Mouse (Mus musculus) MEL (cell line): ENCODE data around the gene Gatad2b. TPM values are rescaled to one million over a fixed set of nuclear protein-coding genes. Genes with fewer than 3 reads are reported as not detected.

ENCODE experiments used
- DNase-seq: peaks from one replicate; pipeline ENCODE4 v3.0.0; 2011; ENCODE audit warnings: low read depth, low spot score
- H3K27ac ChIP-seq: 2 replicates; pipeline ENCODE4 v1.5.1; 2012; ENCODE audit warnings: low read depth, mild to moderate bottlenecking, control low read depth, low read length, moderate library complexity; ENCODE audit not compliant: control insufficient read depth
- H3K27me3 ChIP-seq, 2 experiments: fragments of 150-350 bp in 1 of 2; sonication (generic) in 1 of 2; 2 replicates each; pipeline ENCODE4 v1.6.1; 2012; ENCODE audit warnings: low read length in 2 of 2, mild to moderate bottlenecking in 2 of 2, improper control_type of control experiment in 1 of 2, moderate library complexity in 1 of 2; ENCODE audit not compliant: insufficient read depth in 2 of 2, control insufficient read depth in 1 of 2
- H3K36me3 ChIP-seq, 2 experiments: 2 replicates each; pipeline ENCODE4 v1.6.1; 2012 to 2014; ENCODE audit warnings: low read length in 2 of 2, improper control_type of control experiment in 1 of 2, inconsistent platforms in 1 of 2, mild to moderate bottlenecking in 1 of 2; ENCODE audit not compliant: insufficient read depth in 2 of 2, control insufficient read depth in 1 of 2
- H3K4me1 ChIP-seq, 2 experiments: fragments of 150-350 bp in 1 of 2; sonication (generic) in 1 of 2; 2 replicates each; pipeline ENCODE4 v1.6.1; 2012; ENCODE audit warnings: low read length in 2 of 2, improper control_type of control experiment in 1 of 2, mild to moderate bottlenecking in 1 of 2; ENCODE audit not compliant: insufficient read depth in 2 of 2, control insufficient read depth in 1 of 2
- H3K4me3 ChIP-seq, 2 experiments: fragments of 150-350 bp in 1 of 2; sonication (generic) in 1 of 2; 2 replicates each; pipeline ENCODE4 v1.5.1; 2012; ENCODE audit warnings: low read depth in 2 of 2, low read length in 2 of 2, mild to moderate bottlenecking in 2 of 2, moderate library complexity in 2 of 2, control low read depth in 1 of 2, improper control_type of control experiment in 1 of 2; ENCODE audit not compliant: control insufficient read depth in 1 of 2, insufficient read depth in 1 of 2
- H3K79me2 ChIP-seq: 2 replicates; pipeline ENCODE4 v1.6.1; 2012; ENCODE audit warnings: mild to moderate bottlenecking, low read length, moderate library complexity; ENCODE audit not compliant: control insufficient read depth, poor library complexity, insufficient read depth
- H3K9ac ChIP-seq: 2 replicates; pipeline ENCODE4 v1.6.1; 2012; ENCODE audit warnings: low read depth, mild to moderate bottlenecking, control low read depth, low read length, moderate library complexity; ENCODE audit not compliant: control insufficient read depth, poor library complexity, severe bottlenecking
- H3K9me3 ChIP-seq: fragments of 150-350 bp; sonication (generic); replicated peaks from 2 replicates; pipeline ENCODE4 v1.6.1; 2012; ENCODE audit warnings: mild to moderate bottlenecking, low read length, improper control_type of control experiment, moderate library complexity; ENCODE audit not compliant: insufficient read depth
- BHLHE40 ChIP-seq: IDR thresholded peaks from 2 replicates; pipeline ENCODE4 v1.6.1; 2012; ENCODE audit warnings: low read depth, mild to moderate bottlenecking, inconsistent platforms, low read length, improper control_type of control experiment, borderline replicate concordance
- CHD1 ChIP-seq: IDR thresholded peaks from 2 replicates; pipeline ENCODE4 v1.6.1; 2012; ENCODE audit warnings: low read depth, mild to moderate bottlenecking, inconsistent platforms, low read length, improper control_type of control experiment
- CHD2 ChIP-seq: IDR thresholded peaks from 2 replicates; pipeline ENCODE4 v1.6.1; 2011; ENCODE audit warnings: low read length, improper control_type of control experiment
- E2F4 ChIP-seq: IDR thresholded peaks from 2 replicates; pipeline ENCODE4 v1.6.1; 2011; ENCODE audit warnings: low read depth, low read length, improper control_type of control experiment, borderline replicate concordance
- ELF1 ChIP-seq: IDR thresholded peaks from 2 replicates; pipeline ENCODE4 v1.6.1; 2014; ENCODE audit warnings: low read depth, mild to moderate bottlenecking, inconsistent platforms, low read length, improper control_type of control experiment, moderate library complexity
- EP300 ChIP-seq, 2 experiments: IDR thresholded peaks; 2 replicates each; pipeline ENCODE4 v1.6.1; 2011; ENCODE audit warnings: improper control_type of control experiment in 2 of 2, low read length in 2 of 2, low read depth in 1 of 2, mild to moderate bottlenecking in 1 of 2
- GABPA ChIP-seq: IDR thresholded peaks from 2 replicates; pipeline ENCODE4 v1.6.1; 2012; ENCODE audit warnings: low read depth, mild to moderate bottlenecking, inconsistent platforms, low read length, improper control_type of control experiment, moderate library complexity
- GATA1 ChIP-seq: IDR thresholded peaks from 2 replicates; pipeline ENCODE4 v1.6.1; 2011; ENCODE audit warnings: low read depth, low read length, improper control_type of control experiment
- JUND ChIP-seq: IDR thresholded peaks from 2 replicates; pipeline ENCODE4 v1.6.1; 2011; ENCODE audit warnings: low read depth, mild to moderate bottlenecking, improper control_type of control experiment, low read length
- MAFK ChIP-seq: IDR thresholded peaks from 2 replicates; pipeline ENCODE4 v1.6.1; 2011; ENCODE audit warnings: low read depth, mild to moderate bottlenecking, low read length, improper control_type of control experiment, borderline replicate concordance
- MAZ ChIP-seq: IDR thresholded peaks from 2 replicates; pipeline ENCODE4 v1.6.1; 2012; ENCODE audit warnings: low read depth, mild to moderate bottlenecking, inconsistent platforms, low read length, improper control_type of control experiment
- MXI1 ChIP-seq: IDR thresholded peaks from 2 replicates; pipeline ENCODE4 v1.6.1; 2011; ENCODE audit warnings: mild to moderate bottlenecking, low read depth, low read length, improper control_type of control experiment
- MYB ChIP-seq: IDR thresholded peaks from 2 replicates; pipeline ENCODE4 v1.6.1; 2011; ENCODE audit warnings: mild to moderate bottlenecking, low read depth, low read length, improper control_type of control experiment
- MYC ChIP-seq: IDR thresholded peaks from 2 replicates; pipeline ENCODE4 v1.6.1; 2011; ENCODE audit warnings: low read depth, mild to moderate bottlenecking, low read length, improper control_type of control experiment, moderate library complexity
- POLR2AphosphoS5 ChIP-seq: IDR thresholded peaks from 2 replicates; pipeline ENCODE4 v1.6.1; 2012; ENCODE audit warnings: low read depth, borderline replicate concordance, mild to moderate bottlenecking, inconsistent platforms, low read length, moderate library complexity, mixed read lengths
- RAD21 ChIP-seq: IDR thresholded peaks from 2 replicates; pipeline ENCODE4 v1.6.1; 2011; ENCODE audit warnings: mild to moderate bottlenecking, low read depth, low read length, improper control_type of control experiment
- TAL1 ChIP-seq: IDR thresholded peaks from 2 replicates; pipeline ENCODE4 v1.6.1; 2012; ENCODE audit warnings: mild to moderate bottlenecking, inconsistent platforms, low read length, moderate library complexity, mixed read lengths
- TBP ChIP-seq: IDR thresholded peaks from 2 replicates; pipeline ENCODE4 v1.8.0; 2011; ENCODE audit warnings: low read depth, low read length, improper control_type of control experiment
- USF1 ChIP-seq: IDR thresholded peaks from 2 replicates; pipeline ENCODE4 v1.6.1; 2014; ENCODE audit warnings: low read depth, mild to moderate bottlenecking, inconsistent platforms, low read length, improper control_type of control experiment, moderate library complexity
- USF2 ChIP-seq, 2 experiments: IDR thresholded peaks; 2 replicates each; pipeline ENCODE4 v1.6.1; 2011 to 2012; ENCODE audit warnings: improper control_type of control experiment in 2 of 2, low read length in 2 of 2, borderline replicate concordance in 1 of 2, inconsistent platforms in 1 of 2, low read depth in 1 of 2, mild to moderate bottlenecking in 1 of 2; ENCODE audit not compliant: insufficient read depth in 1 of 2
- ZKSCAN1 ChIP-seq: IDR thresholded peaks from 2 replicates; pipeline ENCODE4 v1.6.1; 2012; ENCODE audit warnings: low read depth, mild to moderate bottlenecking, inconsistent platforms, low read length, improper control_type of control experiment, moderate library complexity
- ZMIZ1 ChIP-seq: IDR thresholded peaks from 2 replicates; pipeline ENCODE4 v1.6.1; 2012; ENCODE audit warnings: low read depth, mild to moderate bottlenecking, inconsistent platforms, low read length, improper control_type of control experiment, moderate library complexity
- ZNF384 ChIP-seq: IDR thresholded peaks from 2 replicates; pipeline ENCODE4 v1.6.1; 2012; ENCODE audit warnings: low read depth, mild to moderate bottlenecking, inconsistent platforms, low read length, improper control_type of control experiment
- polyA plus RNA-seq, 2 experiments: library from polyadenylated mRNA; stranded (reverse) in 1 of 2; unstranded in 1 of 2; fragments of >175 nt in 1 of 2; fragments of >200 nt in 1 of 2; gene quantifications; 2 replicates each; pipeline versions ENCODE4 v1.2.1 to v1.2.4; 2012; ENCODE audit warnings: low replicate concordance in 2 of 2, low read depth in 1 of 2; ENCODE audit not compliant: insufficient read length in 2 of 2, insufficient read depth in 1 of 2, missing spikeins in 1 of 2
- total RNA-seq: library from RNA; depleted of rRNA; stranded (reverse); fragments of 300-350 nt; gene quantifications from 2 replicates; pipeline ENCODE4 v1.2.3, GENCODE M21; 2012

Gatad2b gene
- total and polyA plus RNA-seq, 3 experiments = 9.1 to 37.6 TPM; not detected in 1

DNA sequence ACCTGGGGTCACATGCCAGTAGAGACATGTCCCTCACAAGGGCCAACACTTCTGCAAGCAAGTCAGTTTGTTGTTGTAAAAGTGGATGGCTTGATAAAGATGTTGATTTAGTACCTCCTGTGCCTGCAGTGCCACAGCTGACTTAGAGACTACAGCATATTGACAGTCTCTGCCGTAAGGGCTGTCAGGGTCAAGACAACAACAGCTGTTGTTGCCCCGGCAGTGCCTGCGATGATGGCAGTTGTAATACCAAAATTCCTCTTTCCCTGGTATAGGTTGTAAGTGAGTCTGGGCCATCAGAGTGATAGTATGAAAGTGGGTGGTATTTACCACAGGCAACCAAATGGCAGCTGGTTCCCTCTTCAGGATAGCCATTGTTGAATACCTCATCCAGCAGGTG, 12.8 kb downstream of the Gatad2b start:
- peaks cover 5 to 7% of the 10 kb centered on the region in 2 experiments for H3K36me3 ChIP-seq
- TF ChIP-seq ZKSCAN1 = no peak
- TF ChIP-seq ELF1 = no peak
- TF ChIP-seq MXI1 = no peak
- TF ChIP-seq RAD21 = no peak
- no peak for TF ChIP-seq MAZ
- no peak for TF ChIP-seq USF2 (IDR thresholded peaks at IDR 0.05; ENCODE audit: borderline replicate concordance in 1 of 2, insufficient read depth in 1 of 2, low read depth in 1 of 2, low read length in 2 of 2)
- TF ChIP-seq CHD2 = no peak
- TF ChIP-seq ZMIZ1 = no peak
- no peak for TF ChIP-seq POLR2AphosphoS5
- TF ChIP-seq MYC = no peak
- TF ChIP-seq CHD1 = no peak
- TF ChIP-seq, all 39 proteins: peak for 0
- peaks cover 67% of the 10 kb centered on the region for H3K79me2 ChIP-seq

GRCm38 (mm10) chr3:90309589-90309988, 16.6 kb downstream of the Gatad2b start:
- H3K9me3 ChIP-seq = no peaks in the 10 kb centered on the region

More for the DNA sequence above, 12.8 kb downstream of the Gatad2b start:
- Histone ChIP-seq H3K9me3 (no peaks in the 10 kb centered on the region), H3K4me1 (peaks cover 3 to 6% of the 10 kb centered on the region in 2 experiments; a peak in 3 of 4 replicates), H3K4me3 (no peak overlapping the region), H3K9ac (no peak overlapping the region), H3K27ac (no peak overlapping the region), H3K27me3 (no peaks in the 10 kb centered on the region)
- DNase-seq = no peak

More at GRCm38 (mm10) chr3:90309589-90309988, 16.6 kb downstream of the Gatad2b start:
- TF ChIP-seq ZMIZ1 (no peak), TBP (no peak), MYB (no peak), JUND (no peak), CHD1 (no peak), E2F4 (no peak), EP300 (IDR thresholded peaks at IDR 0.05; ENCODE audit: low read depth in 1 of 2, low read length in 2 of 2) (no peak), BHLHE40 (no peak), MYC (no peak), ELF1 (no peak), MAFK (no peak), GABPA (no peak), USF1 (no peak), GATA1 (no peak), ZNF384 (no peak), CHD2 (no peak), TAL1 (no peak)
- Histone ChIP-seq H3K27ac (no peak overlapping the region), H3K79me2 (peaks cover 63% of the 10 kb centered on the region), H3K9ac (no peak overlapping the region), H3K4me3 (no peak overlapping the region), H3K27me3 (no peaks in the 10 kb centered on the region), H3K4me1 (peaks cover 0 to 3% of the 10 kb centered on the region in 2 experiments; a peak in 2 of 4 replicates), H3K36me3 (peaks cover 9 to 15% of the 10 kb centered on the region in 2 experiments)
- no peak for DNase-seq
